Mouse (Mus musculus) heart, postnatal 10 days (tissue): ENCODE results near the gene Eef1akmt3. TPM values are rescaled to one million over a fixed set of nuclear protein-coding genes. Genes with fewer than 3 reads are reported as not detected.
"Not testable (repeated sequence)": the region's sequence is repeated elsewhere in the genome, so short reads cannot be mapped to it uniquely, and the experiment has no call there.

Experiments used
- DNase-seq, 2 experiments: peaks; one replicate each; pipeline ENCODE4 v3.0.0; 2021
- intact Hi-C: fragments of 180-260 bp; cut with DNase I; formaldehyde crosslinking; loops from one replicate; pipeline ENCODE4 v1.15.1; 2025
- total RNA-seq, 2 experiments: library from RNA; stranded (reverse); gene quantifications; 2 replicates each; pipeline ENCODE4 v1.2.3; 2021

Eef1akmt3 gene
- total RNA-seq, 2 experiments from 2014 or later, result 0.12 to 0.17 TPM

DNA sequence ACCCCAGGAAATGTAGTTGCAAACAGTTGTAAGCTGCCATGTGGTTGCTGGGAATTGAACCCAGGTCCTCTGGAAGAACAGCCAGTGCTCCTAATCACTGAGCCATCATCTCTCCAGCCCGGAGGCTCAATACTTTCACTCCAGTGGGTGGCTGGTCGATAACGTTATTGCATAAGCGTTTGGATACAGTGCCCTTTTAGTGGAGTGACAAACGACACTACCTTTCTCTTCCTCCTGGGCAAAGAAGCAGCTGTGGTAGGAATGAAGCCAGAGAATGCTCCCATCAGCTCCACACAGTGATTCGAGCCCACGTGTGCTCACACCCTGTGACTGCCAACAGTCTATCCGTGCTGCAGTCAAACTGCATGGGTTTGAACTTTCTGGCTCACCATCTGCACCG, 29.9 kb upstream of the Eef1akmt3 start:
- DNase-seq, result no peak
- intact Hi-C loops, result no loop called here

DNA sequence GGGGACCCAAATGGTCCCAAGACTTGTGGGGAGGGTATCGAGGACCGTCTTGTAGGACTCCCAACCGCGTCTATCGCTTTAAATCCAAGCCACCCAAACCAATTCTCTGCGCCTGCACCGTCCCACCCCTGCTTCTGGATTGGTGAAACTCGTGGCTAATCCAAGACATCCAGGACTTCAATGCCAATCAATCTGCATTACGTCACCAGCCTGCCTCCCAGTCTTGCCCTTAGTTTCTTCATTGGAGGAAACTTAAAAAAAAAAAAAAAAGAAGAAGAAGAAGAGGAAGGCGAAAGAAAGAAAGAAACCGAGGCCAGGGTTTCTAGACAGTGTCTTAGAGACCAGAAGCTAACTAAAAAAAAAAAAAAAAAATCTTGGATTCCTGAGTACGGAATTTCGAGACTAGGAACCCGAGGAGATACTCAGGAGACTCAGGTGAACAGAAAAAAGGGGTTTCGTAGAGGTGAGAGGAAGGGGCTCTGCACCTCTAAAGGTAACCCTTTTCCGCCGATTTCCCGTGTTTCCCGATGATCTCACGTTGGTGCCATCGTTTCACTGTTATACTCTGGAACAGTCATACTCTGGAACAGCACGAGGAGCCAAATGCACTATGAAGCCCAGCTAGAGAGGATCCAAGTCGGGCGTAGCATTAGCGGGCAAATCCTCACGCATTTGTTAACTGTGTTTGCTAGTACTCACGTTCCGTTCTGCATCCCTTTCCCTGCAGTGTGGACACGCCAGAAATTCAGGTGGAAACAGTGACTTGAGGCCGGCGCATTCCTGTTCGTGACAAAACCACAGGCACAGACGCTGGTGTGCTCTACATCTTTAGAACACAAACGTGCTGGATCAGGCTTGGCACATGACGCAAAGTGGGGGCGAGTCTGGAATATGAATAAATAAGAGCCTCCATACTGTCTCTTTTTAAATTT, 29.1 kb upstream of the Eef1akmt3 start, which contains the start of gene Tspan31:
Gene Tspan31, minus strand, starts transcription at position 75 of the 932 bp plus-strand sequence.
- intact Hi-C loops, result no loop called here
- DNase-seq, result peak; percentile 93 to 95

DNA sequence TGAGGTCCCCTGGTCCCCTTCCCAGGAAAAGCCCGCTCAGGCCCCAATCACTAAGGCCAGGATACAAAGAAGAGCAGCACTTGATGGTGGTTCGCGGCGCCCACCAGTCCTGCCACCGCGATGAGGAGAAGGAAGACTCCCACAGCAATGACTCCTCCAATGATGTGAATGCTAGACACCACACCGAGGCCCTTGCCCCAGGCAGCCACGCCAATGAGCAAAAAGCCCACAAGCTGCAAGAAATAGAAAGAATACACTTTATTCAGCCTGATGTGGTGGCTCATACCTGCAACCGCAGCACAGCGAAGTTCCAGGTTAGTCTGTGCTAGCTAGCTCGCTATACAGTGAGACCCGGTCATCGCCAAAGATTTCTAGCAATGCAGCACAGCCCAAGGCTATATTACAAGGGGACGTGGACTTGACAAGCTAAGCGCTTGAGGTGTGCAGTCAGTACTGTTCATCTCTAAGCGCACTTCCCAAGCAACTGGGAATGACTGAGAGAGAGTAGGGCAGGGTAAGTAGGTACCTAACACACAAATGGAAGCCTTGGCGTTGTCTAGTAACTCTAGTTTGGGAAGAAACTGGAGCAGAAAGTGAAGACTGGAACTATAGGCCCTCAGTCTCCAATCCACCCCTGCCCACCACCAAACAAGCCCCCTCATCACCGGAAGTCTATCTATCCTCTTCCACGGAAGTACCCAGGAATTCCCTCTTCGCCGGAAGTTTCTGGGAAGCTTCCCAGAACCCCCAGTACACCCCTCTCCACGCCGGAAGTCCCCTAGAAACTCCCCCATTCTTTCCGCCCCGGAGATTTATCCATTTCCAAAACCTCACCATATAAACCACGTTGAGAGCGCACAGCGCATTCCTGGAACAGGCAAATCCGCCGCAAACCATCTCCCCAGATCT, 28.2 kb upstream of the Eef1akmt3 start:
- intact Hi-C loops, result no loop called here
- DNase-seq, result no peak

DNA sequence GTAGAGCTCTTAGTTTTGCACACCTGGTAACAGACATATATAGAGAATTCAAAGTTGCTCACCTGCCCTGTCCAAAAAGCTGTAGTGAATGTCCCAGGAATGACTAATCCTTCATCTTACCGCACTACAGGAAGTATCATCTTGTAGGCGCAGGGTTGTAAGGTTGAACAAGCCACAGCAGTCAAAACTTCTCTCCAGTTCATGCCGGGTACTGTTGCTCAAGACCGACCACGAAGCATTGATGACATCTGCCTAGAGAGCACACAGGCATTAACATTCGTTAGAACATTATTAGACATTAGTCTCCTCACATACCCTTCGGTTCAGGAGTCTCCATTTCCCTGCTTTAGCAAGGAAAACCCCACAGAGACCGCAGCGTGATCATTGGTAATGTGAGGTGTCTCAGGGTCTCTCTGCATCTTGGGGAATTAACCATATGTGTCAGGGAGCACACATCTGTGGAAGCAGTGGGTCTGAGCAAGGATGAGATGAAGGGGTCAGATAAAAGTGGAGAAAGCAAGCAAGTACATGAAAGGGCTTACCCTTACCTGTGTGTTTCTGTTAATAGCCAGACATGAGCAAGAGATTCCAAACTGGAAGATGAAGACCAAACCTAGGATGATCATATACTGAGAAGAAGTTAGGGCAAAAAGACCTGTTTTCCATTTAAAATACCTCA, 27.2 kb upstream of the Eef1akmt3 start:
- DNase-seq, result no peak
- intact Hi-C loops, result no loop called here

DNA sequence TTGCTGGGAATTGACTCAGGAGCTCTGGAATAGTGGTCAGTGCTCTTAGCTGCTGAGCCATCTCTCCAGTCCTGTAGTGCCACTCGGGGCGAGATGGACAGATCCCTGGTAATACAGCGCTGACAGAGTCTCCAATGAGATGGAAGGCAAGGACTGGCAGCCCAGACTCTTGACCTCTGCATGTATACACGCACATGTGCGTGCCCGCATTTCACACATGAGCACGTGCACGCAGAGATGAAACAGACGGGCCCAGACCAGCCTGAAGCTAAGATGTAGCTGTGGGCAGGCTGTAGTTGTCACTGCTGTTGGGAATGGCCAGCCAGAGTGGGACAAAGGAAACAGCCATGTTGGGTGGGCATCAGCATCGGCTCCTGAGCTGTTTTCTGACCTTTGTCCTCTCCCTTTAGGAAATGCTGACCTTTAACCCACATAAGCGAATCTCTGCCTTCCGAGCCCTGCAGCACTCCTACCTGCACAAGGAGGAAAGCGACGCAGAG, 25.3 kb upstream of the Eef1akmt3 start:
- intact Hi-C loops, result no loop called here
- no peak for DNase-seq

DNA sequence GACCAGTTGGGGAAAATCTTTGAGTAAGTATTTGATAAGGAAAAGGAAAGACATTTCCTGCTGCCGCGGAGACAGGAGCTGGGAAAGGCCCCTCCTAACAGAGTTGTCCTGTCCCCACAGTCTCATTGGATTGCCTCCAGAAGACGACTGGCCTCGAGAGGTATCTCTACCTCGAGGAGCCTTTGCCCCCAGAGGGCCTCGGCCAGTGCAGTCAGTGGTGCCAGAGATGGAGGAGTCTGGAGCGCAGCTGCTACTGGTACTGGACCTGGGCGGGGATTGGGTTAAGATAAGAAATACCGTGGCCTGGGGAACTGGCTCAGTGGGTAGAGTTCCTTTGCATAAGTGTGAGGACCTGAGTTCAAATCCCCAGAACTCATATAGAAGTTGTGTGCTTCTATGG, 24.7 kb upstream of the Eef1akmt3 start:
- intact Hi-C loops, result no loop called here
- no peak for DNase-seq

DNA sequence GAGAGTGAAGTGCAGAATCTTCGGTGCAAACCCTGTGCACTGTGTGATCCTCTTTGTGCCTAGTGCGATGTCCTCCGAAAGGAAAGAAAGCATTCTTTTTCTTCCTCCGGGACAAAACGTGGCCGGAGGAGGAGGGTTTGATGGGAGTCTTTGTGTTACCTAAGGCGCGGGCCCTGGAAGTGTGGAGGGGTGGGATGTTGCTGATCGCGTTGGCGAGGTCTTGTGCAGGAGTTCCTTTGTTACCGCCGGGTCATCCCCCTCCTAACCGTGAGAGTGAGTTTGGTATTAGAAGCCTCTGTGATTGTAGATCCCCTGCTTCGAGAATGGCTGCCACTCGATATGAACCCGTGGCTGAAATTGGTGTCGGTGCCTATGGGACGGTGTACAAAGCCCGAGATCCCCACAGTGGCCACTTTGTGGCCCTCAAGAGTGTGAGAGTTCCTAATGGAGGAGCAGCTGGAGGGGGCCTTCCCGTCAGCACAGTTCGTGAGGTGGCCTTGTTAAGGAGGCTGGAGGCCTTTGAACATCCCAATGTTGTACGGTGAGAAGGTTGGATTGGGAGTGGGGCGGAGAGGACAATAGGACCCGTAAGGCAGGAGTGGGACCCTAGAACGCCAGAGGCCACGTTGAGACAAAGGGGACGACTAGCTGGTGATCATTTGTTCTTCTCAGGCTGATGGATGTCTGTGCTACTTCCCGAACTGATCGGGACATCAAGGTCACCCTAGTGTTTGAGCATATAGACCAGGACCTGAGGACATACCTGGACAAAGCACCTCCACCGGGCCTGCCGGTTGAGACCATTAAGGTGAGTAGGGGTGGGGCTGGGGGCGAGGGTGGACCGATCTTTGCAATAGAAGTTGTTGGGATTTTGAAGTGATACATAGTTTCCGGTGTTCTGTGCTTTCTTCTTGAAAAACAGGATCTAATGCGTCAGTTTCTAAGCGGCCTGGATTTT, 22.9 kb upstream of the Eef1akmt3 start:
- intact Hi-C loops, result no loop called here
- DNase-seq, result no peak

DNA sequence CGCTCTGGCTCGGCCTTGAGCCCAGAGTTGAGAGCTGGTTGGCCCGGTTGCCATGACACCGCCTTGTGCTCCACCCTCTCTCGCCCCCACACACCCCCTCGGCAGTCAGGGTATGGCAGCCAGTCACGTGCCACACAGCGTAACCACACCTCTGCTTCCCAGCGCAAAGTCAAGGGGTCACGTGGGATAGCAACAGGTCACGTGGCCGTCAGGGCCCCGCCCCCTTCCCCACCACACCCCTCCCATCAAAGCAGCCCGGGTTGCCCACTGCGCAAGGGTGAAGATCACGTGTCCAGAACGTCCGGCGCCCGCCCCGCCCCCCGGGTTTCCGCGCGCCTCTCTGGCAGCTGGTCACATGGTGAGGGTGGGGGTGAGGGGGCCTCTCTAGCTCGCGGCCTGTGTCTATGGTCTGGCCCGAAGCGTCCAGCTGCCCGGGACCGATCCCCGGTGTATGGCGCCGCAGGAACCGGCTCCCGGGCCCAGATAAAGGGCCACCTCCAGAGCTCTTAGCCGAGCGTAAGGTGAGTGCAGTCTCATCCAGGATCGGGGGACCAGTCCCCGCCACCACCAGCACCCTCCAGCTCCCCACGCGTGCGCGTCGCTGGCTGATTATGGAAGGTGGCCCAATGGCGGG, 22.0 kb upstream of the Eef1akmt3 start, which contains the start of gene Cdk4:
Gene Cdk4, plus strand, starts transcription at position 296 of the 634 bp plus-strand sequence.
- peak; percentile 98 for DNase-seq
- intact Hi-C loops, result no loop called here

DNA sequence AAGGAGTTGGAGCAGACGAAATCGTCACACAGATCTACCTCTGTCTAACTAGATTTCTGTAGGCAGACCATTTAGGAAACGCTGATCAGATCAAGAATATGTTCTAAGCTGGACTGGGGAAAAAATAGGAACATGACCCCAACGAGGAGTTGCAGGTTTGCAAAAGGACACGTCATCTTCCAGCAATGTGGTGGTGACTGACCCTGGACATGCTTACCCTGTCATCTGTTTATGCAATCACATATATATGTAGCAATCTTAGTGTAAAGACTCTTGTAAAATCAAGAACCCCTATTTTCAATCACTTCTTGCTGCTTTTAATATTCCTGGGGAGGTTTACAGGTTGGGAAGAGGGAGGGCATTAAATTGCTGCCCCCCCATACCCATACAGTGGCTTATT, 21.2 kb upstream of the Eef1akmt3 start:
- no peak for DNase-seq
- intact Hi-C loops, result no loop called here

DNA sequence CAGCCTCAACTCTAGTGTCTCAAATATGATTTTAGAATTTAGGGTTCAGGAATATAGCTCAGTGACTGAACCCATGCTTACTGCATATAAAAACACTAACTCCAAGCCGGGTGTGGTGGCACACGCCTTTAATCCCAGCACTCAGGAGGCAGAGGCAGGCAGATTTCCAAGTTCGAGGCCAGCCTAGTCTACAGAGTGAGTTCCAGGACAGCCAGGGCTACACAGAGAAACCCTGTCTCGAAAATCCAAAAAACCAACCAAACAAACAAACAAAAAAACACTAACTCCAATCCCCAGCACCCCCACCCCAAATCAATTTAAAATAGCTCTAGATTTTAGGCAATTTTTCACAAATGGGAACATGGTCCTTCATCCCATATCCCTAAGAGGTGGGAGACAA, 20.8 kb upstream of the Eef1akmt3 start:
- DNase-seq, intact Hi-C loops: not testable (repeated sequence)

DNA sequence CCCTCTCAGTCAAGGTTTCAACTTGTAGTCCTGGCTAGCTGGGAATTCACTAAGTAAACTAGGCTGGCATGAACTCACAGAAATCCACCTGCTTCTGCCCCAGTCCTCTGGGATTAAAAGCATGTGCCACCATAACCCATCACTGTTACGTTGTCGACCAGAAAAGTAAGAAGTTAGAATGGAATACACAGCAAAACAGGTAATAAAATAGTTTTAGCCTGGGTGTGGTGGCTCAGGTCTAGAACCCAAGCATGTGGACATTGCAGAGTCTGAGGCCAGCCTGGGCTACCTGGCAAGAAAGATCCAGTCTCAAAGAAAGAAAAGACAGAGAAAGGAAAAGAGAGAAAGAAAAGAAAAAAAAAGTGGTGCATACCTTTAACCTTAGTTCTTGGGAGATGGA, 20.2 kb upstream of the Eef1akmt3 start:
- intact Hi-C loops, result no loop called here
- DNase-seq, result no peak

DNA sequence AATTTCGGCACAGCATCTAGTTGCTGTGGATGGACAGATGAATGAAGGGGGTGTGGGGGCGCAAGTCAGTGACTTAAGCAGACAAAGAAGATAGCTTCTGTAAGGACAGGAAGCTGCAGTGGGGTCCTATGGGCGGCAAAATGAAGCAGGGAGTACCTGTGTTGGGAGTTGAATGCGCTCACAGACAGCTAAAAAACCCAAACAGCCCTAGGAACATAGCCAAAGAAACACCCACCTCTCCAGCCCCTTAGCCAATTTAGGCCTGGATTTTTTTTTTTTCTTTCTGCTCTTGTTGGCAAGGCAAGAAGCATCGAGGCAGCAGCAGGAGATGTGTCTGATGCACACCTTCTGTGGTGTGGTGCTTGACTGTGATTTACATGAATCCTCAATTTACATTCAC, 19.8 kb upstream of the Eef1akmt3 start:
- intact Hi-C loops, result no loop called here
- DNase-seq, result no peak

DNA sequence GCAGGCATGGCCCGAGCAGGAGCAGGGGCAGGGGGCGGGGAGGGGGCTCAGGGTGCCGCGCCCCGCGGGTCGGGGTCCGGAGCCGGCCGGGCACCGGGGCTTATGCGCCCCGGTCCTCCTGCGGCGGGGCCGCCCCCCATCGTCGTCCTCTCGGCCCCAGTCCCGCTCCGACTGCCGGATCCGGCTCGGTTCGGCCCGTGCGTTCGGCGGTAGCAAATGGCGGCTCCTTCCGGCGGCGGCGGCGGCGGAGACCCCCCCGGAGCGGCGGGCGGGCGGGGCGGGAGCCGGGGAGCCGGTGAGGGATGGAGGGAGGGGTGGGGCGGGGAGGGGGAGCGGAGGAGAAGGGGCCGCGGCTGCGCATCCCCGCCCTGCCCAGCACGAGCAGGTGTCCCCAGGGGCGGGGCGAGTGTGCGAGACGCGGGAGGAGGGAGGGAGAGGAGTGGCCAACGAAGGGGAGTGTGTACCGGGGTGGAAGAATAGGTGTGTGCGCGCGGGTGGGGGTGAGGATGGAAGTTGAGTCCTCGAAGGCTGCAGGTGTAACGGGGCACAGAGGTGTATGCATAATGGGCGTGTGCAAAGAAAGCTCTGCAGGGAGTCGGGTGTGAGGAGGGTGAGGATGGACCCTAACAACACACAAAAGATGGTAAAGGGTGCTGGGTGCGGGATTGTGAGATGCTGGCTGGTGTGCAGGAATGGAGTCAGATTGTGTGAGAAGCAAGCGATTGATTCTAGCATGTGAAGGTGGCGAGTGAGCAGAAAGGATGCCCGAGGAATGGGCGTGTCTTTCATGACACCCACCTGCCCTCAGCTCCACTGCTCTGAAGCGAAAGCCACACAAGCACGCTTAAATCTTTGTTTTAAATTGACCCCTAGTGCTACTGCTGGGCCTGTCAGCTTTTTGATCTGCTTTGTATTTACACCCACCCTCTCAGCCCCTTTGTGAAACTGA, 18.9 kb upstream of the Eef1akmt3 start, which contains the start of gene March9:
Gene March9, minus strand, starts transcription at position 217 of the 949 bp plus-strand sequence.
- intact Hi-C loops, result no loop called here
- DNase-seq, result peak in 1 of 2 experiments; percentile 51

DNA sequence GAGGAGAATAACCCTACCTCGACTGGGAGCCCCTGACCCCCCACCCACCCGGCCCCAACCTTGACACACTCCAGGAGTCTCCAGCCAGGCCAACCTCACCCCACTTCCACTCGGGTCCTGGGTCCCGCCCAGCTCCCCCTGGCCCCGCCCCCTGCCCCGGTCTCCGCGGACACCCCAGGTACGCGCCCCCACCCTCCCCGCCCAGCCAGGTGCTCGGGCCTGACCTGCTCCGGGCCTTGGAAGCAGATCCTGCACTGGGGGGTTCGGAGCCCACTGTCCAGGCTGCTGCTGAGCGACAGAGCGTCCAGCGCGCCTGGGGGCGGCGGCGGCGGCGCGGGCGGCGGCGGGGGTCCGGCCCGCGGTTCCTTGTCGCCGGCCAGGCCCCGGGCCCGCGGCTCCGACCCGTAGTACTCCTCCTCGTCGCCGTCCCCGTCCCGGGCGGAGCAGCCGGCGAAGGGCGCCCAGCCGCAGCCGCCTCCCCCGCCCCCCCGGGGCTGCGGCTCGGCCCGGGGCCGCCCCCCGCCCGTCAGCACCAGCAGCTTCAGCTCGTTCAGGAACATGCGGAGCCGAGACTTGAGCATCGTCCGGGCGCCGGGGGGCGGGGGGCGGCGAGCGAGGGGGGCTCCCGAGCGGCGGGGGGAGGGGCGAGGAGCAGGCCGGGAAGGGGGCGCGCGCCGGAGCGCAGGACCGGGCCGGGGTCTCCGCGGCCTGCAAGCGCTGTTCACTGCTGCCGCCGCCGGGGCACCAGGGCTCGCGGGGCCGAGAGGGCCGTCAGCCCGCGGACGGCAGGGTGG, 18.1 kb upstream of the Eef1akmt3 start:
- intact Hi-C loops, result no loop called here
- DNase-seq, result no peak

DNA sequence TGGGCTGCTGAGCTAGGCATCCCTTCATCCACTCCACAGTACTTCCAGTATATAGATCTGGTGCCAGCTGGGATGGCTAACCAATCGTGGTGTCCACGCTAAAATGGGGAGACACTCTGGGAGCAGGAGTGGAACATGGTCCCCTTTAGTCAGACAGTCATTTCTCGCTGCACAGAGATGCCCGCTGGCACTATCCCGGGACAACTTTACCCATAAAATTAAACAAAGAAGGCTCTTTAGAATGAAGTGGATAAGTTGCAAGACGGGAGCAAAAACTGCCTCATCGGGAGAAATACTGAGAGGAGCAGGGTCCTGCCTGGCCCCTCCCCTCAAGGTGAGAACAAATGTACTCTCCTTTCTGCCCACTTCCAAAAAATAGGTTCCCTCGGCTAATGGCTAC, 17.4 kb upstream of the Eef1akmt3 start:
- DNase-seq, result no peak
- intact Hi-C loops, result no loop called here

DNA sequence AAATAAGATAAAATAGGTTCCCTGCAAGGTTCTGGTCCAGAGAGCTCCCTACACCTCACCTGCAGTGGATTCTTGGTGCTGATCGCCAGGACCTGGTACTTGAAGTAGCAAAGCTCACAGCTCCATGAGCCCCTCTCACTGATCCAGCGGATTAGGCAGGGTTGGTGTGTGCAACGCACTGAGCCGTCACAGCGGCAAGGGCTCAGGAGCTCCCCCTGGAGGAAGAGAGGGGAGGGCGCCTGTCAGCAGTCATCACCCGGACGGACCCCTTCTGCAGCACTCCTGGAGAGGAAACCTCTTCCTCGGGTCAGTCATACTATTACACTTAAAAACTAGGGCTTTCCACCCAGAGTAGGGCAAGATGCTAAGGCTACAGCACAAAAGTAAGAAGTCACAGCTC, 16.8 kb upstream of the Eef1akmt3 start:
- DNase-seq, result peak; percentile 74 to 84
- intact Hi-C loops, result no loop called here

DNA sequence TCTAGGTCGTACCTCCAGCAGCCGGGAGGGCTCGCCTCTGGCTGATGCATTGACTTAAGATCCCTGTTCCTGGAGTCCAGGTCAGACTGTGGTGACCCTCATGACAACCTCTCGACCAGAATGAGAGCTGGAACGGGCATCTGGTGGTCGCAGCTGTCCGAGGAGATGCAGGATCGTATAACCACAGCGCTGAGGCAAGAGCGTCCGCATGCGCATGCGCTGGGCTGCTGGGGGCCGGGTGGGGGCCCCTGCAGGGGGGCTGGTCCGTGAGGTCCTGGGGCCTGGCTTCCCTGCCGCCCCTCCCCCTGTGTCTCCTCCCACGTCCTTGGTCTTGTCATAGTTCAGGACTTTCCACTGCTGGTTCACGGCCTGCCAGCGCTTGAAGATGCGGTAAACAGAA, 15.2 kb upstream of the Eef1akmt3 start:
- no peak for DNase-seq
- intact Hi-C loops, result no loop called here
